Mouse (Mus musculus) stomach, postnatal 0 days (tissue): Measurements from ENCODE around the gene Mgea5.

ENCODE experiments used
- CTCF ChIP-seq: IDR thresholded peaks from 2 replicates; pipeline ENCODE4 v1.5.1; 2016; ENCODE audit warnings: antibody characterized with exemption, low read depth, mild to moderate bottlenecking, moderate library complexity
- EP300 ChIP-seq: optimal IDR thresholded peaks from 2 replicates; pipeline ENCODE3; 2016; ENCODE audit warnings: antibody characterized with exemption

DNA sequence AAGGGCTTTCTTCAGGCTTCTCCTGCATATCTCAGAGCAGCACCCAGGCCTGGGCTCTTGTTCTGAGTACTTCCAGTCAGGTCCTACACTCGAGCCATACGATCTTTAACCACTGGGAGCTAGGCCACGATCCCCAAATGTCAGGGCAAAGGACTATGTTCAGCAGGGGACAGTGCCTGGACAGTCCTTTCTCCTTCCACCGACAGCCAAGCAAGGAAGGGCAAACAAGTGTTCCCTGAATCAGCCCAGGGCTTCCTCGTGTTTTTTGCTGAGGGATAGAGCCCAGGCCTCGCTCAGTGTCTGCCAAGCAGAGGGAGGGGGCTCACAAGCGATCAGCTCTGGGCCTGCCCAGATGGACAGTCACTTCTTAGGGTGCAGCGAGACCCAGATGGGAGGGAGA lies 53.6 kb downstream of the Mgea5 start:
- TF ChIP-seq CTCF (no peak), EP300 (no peak)
